Mouse (Mus musculus): ENCODE measurements around the gene Nudt1. TPM values are rescaled to one million over a fixed set of nuclear protein-coding genes. Genes with fewer than 3 reads are reported as not detected.

Nudt1 gene
- polyA plus RNA-seq, 1 experiment from 2014 or later, result 26.5 TPM

DNA sequence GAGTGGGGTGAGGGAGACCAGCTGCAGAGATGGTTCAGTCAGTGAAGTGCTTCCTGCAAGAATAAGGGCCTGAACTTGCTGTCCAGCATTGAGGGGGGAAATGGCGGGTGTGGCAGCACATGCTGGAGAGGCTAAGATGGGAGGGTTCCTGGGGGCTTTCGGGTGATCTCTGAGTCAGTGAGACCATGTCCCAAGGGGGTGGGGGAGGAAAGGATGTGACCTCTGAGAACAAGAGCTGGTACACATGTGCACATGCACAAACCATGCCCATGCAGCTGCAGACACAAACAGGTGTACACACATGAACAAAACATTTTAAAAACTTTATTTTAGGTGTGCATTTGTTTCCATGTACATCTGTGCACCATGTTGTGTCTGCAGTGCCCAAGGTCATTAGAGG, 52.3 kb downstream of the Nudt1 start:
- WGBS, result 81% methylated on average over 2 of the region's 2 CpGs
- ATAC-seq (ENCODE audit: low FRiP score) (no peak), DNase-seq (ENCODE audit: low spot score) (no peak)
- no peak overlapping the region for H3K4me2 ChIP-seq (replicated peaks)
- no peaks in the 10 kb centered on the region; the same call in 1 of the 2 replicates for H3K4me1 ChIP-seq (replicated peaks; ENCODE audit: control insufficient read depth, insufficient read depth, low read length)
- H3K27ac ChIP-seq, result no peak overlapping the region
- H3K36me3 ChIP-seq (replicated peaks; ENCODE audit: control insufficient read depth, insufficient read depth), result no peaks in the 10 kb centered on the region
- H3K27me3 ChIP-seq (ENCODE audit: control insufficient read depth, insufficient read depth, low read length), result no peaks in the 10 kb centered on the region
- no peak overlapping the region for H3K9ac ChIP-seq
- H3K9me3 ChIP-seq (ENCODE audit: control insufficient read depth, low read length), result no peaks in the 10 kb centered on the region
- H3K4me3 ChIP-seq (replicated peaks; ENCODE audit: low read length), result no peak overlapping the region

DNA sequence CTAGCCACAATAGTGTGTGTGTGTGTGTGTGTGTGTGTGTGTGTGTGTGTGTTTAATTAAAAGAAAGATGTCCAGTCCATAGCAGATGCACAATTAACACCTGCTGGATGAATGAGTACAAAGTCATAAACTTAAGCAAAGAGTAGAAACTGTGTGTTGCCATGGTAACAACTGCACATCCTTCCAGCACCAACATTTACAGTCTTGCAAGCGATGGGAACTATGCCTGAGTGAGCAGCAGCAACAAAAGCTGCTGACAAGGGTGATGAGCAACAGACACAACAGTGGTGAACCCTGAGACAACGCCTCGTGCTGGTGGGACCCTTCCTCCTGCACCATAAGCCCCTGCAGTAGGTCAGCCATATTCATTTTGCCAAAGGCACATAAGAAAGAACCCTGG, 52.8 kb downstream of the Nudt1 start:
- ATAC-seq (ENCODE audit: low FRiP score) (no peak), DNase-seq (ENCODE audit: low spot score) (no peak)
- H3K27ac ChIP-seq, result no peak overlapping the region
- H3K27me3 ChIP-seq (ENCODE audit: control insufficient read depth, insufficient read depth, low read length), result no peaks in the 10 kb centered on the region
- 27% methylated on average over 3 of the region's 3 CpGs for WGBS
- no peak overlapping the region for H3K9ac ChIP-seq
- no peak overlapping the region for H3K4me3 ChIP-seq (replicated peaks; ENCODE audit: low read length)
- H3K9me3 ChIP-seq (ENCODE audit: control insufficient read depth, low read length), result no peaks in the 10 kb centered on the region
- no peaks in the 10 kb centered on the region for H3K36me3 ChIP-seq (replicated peaks; ENCODE audit: control insufficient read depth, insufficient read depth)
- H3K4me2 ChIP-seq (replicated peaks), result no peak overlapping the region
- H3K4me1 ChIP-seq (replicated peaks; ENCODE audit: control insufficient read depth, insufficient read depth, low read length), result no peaks in the 10 kb centered on the region; the same call in 1 of the 2 replicates

DNA sequence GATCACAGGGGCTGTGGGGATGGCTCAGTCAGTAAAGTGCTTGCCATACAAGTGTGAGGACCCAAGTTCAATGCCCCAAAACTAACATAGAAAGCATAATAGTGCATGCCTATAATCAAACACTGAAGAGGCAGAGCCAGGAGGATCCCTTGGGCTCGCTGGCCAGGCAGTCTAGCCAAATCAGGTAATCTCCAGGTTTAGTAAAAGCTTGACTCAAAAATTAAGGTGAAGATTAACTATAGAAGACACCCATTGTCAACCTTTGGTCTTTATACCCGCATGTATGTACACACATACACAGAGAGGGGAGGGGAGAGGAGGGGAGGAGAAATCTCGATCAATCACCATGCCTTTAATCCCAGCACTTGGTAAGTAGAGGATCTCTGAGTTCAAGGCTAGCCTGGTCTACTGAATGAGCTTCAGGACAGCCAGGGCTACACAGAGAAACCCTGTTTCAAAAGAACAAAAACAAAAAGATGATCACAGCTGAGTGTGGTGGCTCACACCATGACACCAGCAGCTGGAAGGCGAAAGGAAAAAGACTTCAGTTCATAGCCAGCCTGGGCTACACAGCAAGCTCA, 53.9 kb downstream of the Nudt1 start:
- Histone ChIP-seq H3K36me3 (replicated peaks; ENCODE audit: control insufficient read depth, insufficient read depth) (no peaks in the 10 kb centered on the region), H3K9ac (no peak overlapping the region), H3K4me1 (replicated peaks; ENCODE audit: control insufficient read depth, insufficient read depth, low read length) (no peaks in the 10 kb centered on the region; the same call in 1 of the 2 replicates), H3K4me3 (replicated peaks; ENCODE audit: low read length) (no peak overlapping the region), H3K27ac (no peak overlapping the region), H3K9me3 (ENCODE audit: control insufficient read depth, low read length) (no peaks in the 10 kb centered on the region), H3K4me2 (replicated peaks) (no peak overlapping the region), H3K27me3 (ENCODE audit: control insufficient read depth, insufficient read depth, low read length) (no peaks in the 10 kb centered on the region)
- 84% methylated on average over 4 of the region's 4 CpGs for WGBS
- DNase-seq (ENCODE audit: low spot score) (no peak), ATAC-seq (ENCODE audit: low FRiP score) (no peak)

DNA sequence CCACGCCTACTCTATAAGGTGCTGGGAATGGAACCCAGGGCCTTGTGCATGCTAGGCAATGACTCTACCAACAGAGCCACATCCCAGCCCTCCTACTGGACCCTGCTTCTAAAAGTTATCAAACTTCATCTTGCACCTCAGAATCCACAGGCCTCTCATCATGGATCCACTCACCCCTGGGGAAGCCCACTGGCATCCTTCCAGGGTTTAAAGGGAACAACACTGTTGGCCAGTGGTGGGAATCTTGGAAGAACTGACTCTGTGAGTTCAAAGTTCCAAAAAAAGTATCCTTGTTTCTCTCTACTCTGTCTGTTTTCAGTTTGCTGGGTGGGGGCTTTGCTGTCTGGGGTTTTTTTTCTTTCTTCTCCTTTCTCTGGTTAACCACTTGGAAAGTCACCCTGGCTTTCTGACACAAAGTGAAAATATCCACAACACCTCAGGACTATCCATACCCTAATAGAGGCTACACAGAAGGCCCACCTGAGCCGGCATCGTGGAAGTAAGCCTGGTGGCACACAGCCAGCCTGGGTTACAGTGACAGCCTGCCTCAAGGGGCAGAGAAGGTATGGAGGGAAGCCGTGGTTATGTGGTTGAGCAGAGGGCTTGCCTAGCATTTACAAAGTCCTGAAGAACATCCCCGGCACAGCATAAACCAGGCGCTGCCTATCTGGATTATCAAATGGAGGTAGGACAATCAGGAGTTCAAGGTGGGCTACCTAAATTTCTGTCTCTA, 56.8 kb downstream of the Nudt1 start:
- H3K36me3 ChIP-seq (replicated peaks; ENCODE audit: control insufficient read depth, insufficient read depth), result no peaks in the 10 kb centered on the region

DNA sequence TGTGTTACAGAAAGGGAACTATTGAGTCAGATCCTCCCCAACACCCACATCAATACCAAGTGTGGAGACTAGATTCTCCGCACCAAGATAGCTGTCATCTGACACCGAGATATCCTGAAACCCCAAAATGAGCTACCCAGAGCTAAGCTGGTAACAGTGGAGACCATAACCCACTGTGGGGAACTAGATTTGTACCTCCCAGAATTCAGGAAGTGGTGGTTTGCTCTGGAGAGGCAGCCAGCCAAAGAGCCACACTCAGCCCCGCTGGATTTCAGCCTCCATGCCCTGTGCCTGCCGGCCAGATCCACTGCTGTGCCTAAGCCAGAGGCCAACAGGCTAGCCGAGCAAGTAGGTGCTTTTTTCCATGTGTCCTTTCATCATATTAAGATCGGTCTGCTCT, 57.8 kb downstream of the Nudt1 start:
- Histone ChIP-seq H3K27me3 (ENCODE audit: control insufficient read depth, insufficient read depth, low read length) (no peaks in the 10 kb centered on the region), H3K27ac (no peak overlapping the region), H3K36me3 (replicated peaks; ENCODE audit: control insufficient read depth, insufficient read depth) (no peaks in the 10 kb centered on the region), H3K9ac (no peak overlapping the region), H3K9me3 (ENCODE audit: control insufficient read depth, low read length) (no peaks in the 10 kb centered on the region), H3K4me1 (replicated peaks; ENCODE audit: control insufficient read depth, insufficient read depth, low read length) (no peaks in the 10 kb centered on the region; the same call in 1 of the 2 replicates), H3K4me3 (replicated peaks; ENCODE audit: low read length) (no peak overlapping the region), H3K4me2 (replicated peaks) (no peak overlapping the region)
- ATAC-seq (ENCODE audit: low FRiP score) (no peak), DNase-seq (ENCODE audit: low spot score) (no peak)
- WGBS, result 80% methylated on average over 6 of the region's 6 CpGs

More for the DNA sequence above, 56.8 kb downstream of the Nudt1 start:
- ATAC-seq (ENCODE audit: low FRiP score), result no peak
- no peak for DNase-seq (ENCODE audit: low spot score)
- H3K27ac ChIP-seq, result no peak overlapping the region
- WGBS, result 88% methylated on average over 6 of the region's 6 CpGs
- H3K27me3 ChIP-seq (ENCODE audit: control insufficient read depth, insufficient read depth, low read length), result no peaks in the 10 kb centered on the region
- H3K4me2 ChIP-seq (replicated peaks), result no peak overlapping the region
- no peak overlapping the region for H3K9ac ChIP-seq
- H3K4me3 ChIP-seq (replicated peaks; ENCODE audit: low read length), result no peak overlapping the region
- H3K9me3 ChIP-seq (ENCODE audit: control insufficient read depth, low read length), result no peaks in the 10 kb centered on the region
- no peaks in the 10 kb centered on the region; the same call in 1 of the 2 replicates for H3K4me1 ChIP-seq (replicated peaks; ENCODE audit: control insufficient read depth, insufficient read depth, low read length)

DNA sequence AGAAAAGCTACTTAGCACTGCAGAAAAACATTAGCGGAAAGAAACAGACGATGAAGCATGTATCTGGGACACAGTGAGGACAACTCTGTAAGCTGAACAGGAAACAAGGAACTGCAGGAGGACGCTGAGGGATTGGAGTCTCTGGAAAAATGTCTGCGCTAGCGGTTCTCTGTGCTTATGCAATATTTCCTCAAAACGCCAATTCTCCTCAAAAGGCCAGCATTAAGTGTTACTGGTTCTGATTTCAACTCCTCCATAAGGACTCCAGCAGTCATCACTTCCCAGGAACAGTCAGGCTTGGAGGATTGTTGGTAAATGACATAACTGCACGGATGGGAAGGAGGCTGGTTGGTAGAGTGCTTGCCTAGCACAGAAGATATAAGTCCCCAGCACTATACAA, 59.7 kb downstream of the Nudt1 start:
- 90% methylated on average over 7 of the region's 7 CpGs for WGBS
- DNase-seq (ENCODE audit: low spot score), result no peak
- H3K4me3 ChIP-seq (replicated peaks; ENCODE audit: low read length), result no peak overlapping the region

DNA sequence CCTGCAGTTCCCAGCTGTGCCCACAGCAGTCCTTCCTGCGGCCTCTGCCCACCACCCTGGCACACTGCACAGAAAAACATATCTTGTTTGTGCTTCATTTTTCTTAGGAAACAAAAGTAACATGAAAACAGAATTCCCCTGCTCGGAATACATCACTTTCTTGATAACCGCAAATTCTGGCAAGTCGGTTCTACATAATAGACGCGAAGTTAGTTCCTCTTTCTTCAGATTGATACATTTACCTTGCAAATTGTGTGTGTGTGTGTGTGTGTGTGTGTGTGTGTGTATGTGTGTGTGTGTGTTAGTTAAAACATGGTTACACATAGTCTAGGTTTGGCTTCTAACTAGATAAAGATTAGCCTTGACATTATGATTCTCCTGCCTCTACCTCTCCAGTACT, 61.2 kb downstream of the Nudt1 start:
- 97% methylated on average over 6 of the region's 6 CpGs for WGBS
- H3K4me1 ChIP-seq (replicated peaks; ENCODE audit: control insufficient read depth, insufficient read depth, low read length), result peaks cover 5% of the 10 kb centered on the region
- H3K4me3 ChIP-seq (replicated peaks; ENCODE audit: low read length), result no peak overlapping the region
- H3K9me3 ChIP-seq (ENCODE audit: control insufficient read depth, low read length), result no peaks in the 10 kb centered on the region
- DNase-seq (ENCODE audit: low spot score) (no peak), ATAC-seq (ENCODE audit: low FRiP score) (no peak)
- H3K27me3 ChIP-seq (ENCODE audit: control insufficient read depth, insufficient read depth, low read length), result no peaks in the 10 kb centered on the region
- no peak overlapping the region for H3K9ac ChIP-seq
- H3K4me2 ChIP-seq (replicated peaks), result no peak overlapping the region
- no peaks in the 10 kb centered on the region for H3K36me3 ChIP-seq (replicated peaks; ENCODE audit: control insufficient read depth, insufficient read depth)
- H3K27ac ChIP-seq, result no peak overlapping the region

More for the DNA sequence above, 59.7 kb downstream of the Nudt1 start:
- H3K4me2 ChIP-seq (replicated peaks), result no peak overlapping the region
- no peaks in the 10 kb centered on the region for H3K36me3 ChIP-seq (replicated peaks; ENCODE audit: control insufficient read depth, insufficient read depth)
- H3K27ac ChIP-seq, result no peak overlapping the region
- H3K9ac ChIP-seq, result no peak overlapping the region
- no peak for ATAC-seq (ENCODE audit: low FRiP score)
- H3K4me1 ChIP-seq (replicated peaks; ENCODE audit: control insufficient read depth, insufficient read depth, low read length), result no peaks in the 10 kb centered on the region
- no peaks in the 10 kb centered on the region for H3K27me3 ChIP-seq (ENCODE audit: control insufficient read depth, insufficient read depth, low read length)
- H3K9me3 ChIP-seq (ENCODE audit: control insufficient read depth, low read length), result no peaks in the 10 kb centered on the region

DNA sequence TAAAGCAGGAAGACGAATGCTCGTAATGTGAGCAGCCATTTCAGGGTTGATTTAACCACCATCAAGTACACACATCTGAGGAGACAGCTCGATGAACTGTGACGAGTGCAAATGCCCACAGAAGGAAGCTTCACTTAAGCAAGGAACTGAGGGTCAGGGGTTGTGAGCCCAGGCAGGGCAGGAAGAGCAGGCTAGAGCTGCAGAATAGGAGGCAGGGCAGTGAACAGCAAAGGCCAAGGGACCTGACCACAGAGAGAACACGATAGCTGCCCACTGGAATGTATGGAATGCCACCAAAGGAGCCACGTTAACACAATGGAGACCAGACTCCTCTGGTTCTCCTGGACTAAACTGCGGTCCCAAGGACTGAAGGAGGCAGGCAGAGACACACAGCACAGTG, 62.1 kb downstream of the Nudt1 start:
- no peak overlapping the region for H3K27ac ChIP-seq
- H3K27me3 ChIP-seq (ENCODE audit: control insufficient read depth, insufficient read depth, low read length), result no peaks in the 10 kb centered on the region
- H3K4me2 ChIP-seq (replicated peaks), result no peak overlapping the region
- WGBS, result 15% methylated on average over 7 of the region's 7 CpGs
- no peak overlapping the region for H3K4me3 ChIP-seq (replicated peaks; ENCODE audit: low read length)
- H3K36me3 ChIP-seq (replicated peaks; ENCODE audit: control insufficient read depth, insufficient read depth), result no peaks in the 10 kb centered on the region
- peaks cover 13% of the 10 kb centered on the region for H3K4me1 ChIP-seq (replicated peaks; ENCODE audit: control insufficient read depth, insufficient read depth, low read length)
- no peaks in the 10 kb centered on the region for H3K9me3 ChIP-seq (ENCODE audit: control insufficient read depth, low read length)
- no peak for DNase-seq (ENCODE audit: low spot score)
- H3K9ac ChIP-seq, result no peak overlapping the region
- ATAC-seq (ENCODE audit: low FRiP score), result no peak

DNA sequence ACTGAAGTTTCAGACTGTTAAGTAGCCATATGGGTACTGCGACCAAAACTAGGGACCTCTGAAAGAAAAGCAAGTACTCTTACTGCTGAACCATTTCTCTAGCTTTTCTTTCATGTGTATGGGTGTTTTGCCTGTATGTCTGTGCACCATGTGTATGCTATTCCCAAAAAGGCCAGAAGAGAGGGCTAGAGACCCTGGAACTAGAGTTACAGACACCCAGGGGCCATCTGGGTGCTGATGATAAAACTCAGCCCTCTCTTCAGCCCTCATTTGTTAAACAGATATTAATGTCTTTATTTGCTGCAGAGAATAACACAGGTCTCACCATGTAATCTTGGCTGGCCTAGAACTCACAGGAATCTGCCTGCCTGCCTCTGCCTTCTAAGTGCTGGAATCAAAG, 63.0 kb downstream of the Nudt1 start:
- no peak for DNase-seq (ENCODE audit: low spot score)
- no peak overlapping the region for H3K4me2 ChIP-seq (replicated peaks)
- no peaks in the 10 kb centered on the region for H3K27me3 ChIP-seq (ENCODE audit: control insufficient read depth, insufficient read depth, low read length)
- peaks cover 14% of the 10 kb centered on the region for H3K4me1 ChIP-seq (replicated peaks; ENCODE audit: control insufficient read depth, insufficient read depth, low read length)
- H3K9ac ChIP-seq, result no peak overlapping the region
- H3K27ac ChIP-seq, result no peak overlapping the region
- no peak overlapping the region for H3K4me3 ChIP-seq (replicated peaks; ENCODE audit: low read length)
- H3K36me3 ChIP-seq (replicated peaks; ENCODE audit: control insufficient read depth, insufficient read depth), result no peaks in the 10 kb centered on the region
- no peaks in the 10 kb centered on the region for H3K9me3 ChIP-seq (ENCODE audit: control insufficient read depth, low read length)
- 95% methylated on average over 1 of the region's 1 CpGs for WGBS
- no peak for ATAC-seq (ENCODE audit: low FRiP score)

Data from hindbrain, embryonic 14.5 days (tissue).